Mouse (Mus musculus): ENCODE results near the gene Anxa6.
A peak's percentile ranks its signal among the peaks of the same experiment; 100 is the strongest.

Gene Anxa6

DNA sequence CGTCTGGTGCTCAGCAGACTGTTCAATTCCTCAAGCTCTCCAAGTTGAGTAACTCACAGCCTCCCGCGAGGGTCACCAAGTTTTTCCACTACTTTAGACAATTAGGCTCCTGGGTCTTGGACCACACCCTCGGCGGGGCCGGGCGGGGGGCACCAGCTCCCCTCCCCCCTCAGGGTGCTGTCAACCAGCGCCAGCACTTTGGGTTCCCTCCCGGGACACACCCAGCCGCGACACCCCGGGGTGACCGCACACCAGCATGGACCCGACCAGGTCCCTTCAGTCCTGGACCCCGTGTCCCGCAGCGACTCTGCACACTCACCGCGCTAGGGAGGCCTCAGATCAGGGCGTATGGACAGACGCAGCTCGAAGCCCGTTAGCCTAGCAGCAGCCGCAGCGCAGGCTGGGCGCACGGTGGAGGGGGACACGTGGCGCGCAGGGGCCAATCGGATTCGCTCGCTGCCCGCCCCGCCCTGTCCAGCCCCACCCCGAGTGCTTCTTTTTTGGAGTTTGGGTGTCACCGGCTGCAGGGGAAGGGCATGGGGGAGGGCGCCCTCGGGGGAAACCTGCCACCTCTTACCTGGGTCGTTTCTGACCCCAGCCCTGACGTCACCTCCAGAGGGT lies at the start of gene Anxa6:
Anxa6 (minus strand) TSS at position 406 of the 621 bp plus-strand sequence.
- Histone ChIP-seq H3K4me3 (replicated peaks; ENCODE audit: low read length) (peak within 1 kb of the TSS; percentile 88), H3K27me3 (ENCODE audit: insufficient read depth, low read length) (no peaks in the 10 kb centered on the region), H3K36me3 (ENCODE audit: insufficient read depth, low read length) (no peaks in the 10 kb centered on the region; the same call in 1 of the 2 replicates), H3K4me1 (replicated peaks; ENCODE audit: low read depth, low read length) (peaks cover 70% of the 10 kb centered on the region), H3K9me3 (ENCODE audit: low read length) (no peaks in the 10 kb centered on the region)
- TF ChIP-seq POU5F1 (IDR thresholded peaks at IDR 0.05; ENCODE audit: borderline replicate concordance, low read length) (no peak), CTCF (conservative IDR thresholded peaks at IDR 0.05; ENCODE audit: low read length) (no peak), NANOG (IDR thresholded peaks at IDR 0.05; ENCODE audit: borderline replicate concordance, low read length) (no peak)

DNA sequence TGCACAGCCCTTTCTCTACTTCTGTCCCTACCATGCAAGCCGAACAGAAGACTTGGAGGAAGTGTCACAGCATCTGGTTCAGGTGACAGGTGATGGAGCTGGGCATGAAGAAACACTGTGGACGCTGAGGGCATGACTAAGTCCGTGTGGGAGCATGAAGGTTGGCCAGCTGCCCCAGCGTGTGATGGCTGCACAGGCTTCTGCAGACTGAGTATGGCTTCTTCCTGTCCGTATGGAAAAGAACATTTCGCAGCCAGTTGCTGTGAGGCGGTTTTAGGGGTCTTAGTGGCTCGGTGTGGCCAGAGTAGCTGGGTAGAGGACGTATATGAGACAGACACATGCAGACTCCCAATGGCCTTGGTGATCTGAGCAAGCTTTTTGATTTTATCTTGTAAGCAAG lies 48.0 kb upstream of the Anxa6 start:
- Histone ChIP-seq H3K4me3 (replicated peaks; ENCODE audit: low read length) (no peak overlapping the region), H3K27me3 (ENCODE audit: insufficient read depth, low read length) (peaks cover 40% of the 10 kb centered on the region), H3K4me1 (replicated peaks; ENCODE audit: low read depth, low read length) (peaks cover 28% of the 10 kb centered on the region), H3K36me3 (ENCODE audit: insufficient read depth, low read length) (no peaks in the 10 kb centered on the region), H3K9me3 (ENCODE audit: low read length) (no peaks in the 10 kb centered on the region)
- no peak for TF ChIP-seq CTCF (conservative IDR thresholded peaks at IDR 0.05; ENCODE audit: low read length)
- TF ChIP-seq NANOG (IDR thresholded peaks at IDR 0.05; ENCODE audit: borderline replicate concordance, low read length) = no peak
- TF ChIP-seq POU5F1 (IDR thresholded peaks at IDR 0.05; ENCODE audit: borderline replicate concordance, low read length) = no peak

GRCm38 (mm10) chr11:55079180-55079579 lies 45.9 kb upstream of the Anxa6 start:
- Histone ChIP-seq H3K9me3 (ENCODE audit: low read length) (no peaks in the 10 kb centered on the region), H3K4me1 (replicated peaks; ENCODE audit: low read depth, low read length) (peaks cover 15% of the 10 kb centered on the region), H3K27me3 (ENCODE audit: insufficient read depth, low read length) (peaks cover 43% of the 10 kb centered on the region), H3K4me3 (replicated peaks; ENCODE audit: low read length) (no peak overlapping the region), H3K36me3 (ENCODE audit: insufficient read depth, low read length) (no peaks in the 10 kb centered on the region)
- TF ChIP-seq NANOG (IDR thresholded peaks at IDR 0.05; ENCODE audit: borderline replicate concordance, low read length) (no peak), CTCF (conservative IDR thresholded peaks at IDR 0.05; ENCODE audit: low read length) (no peak), POU5F1 (IDR thresholded peaks at IDR 0.05; ENCODE audit: borderline replicate concordance, low read length) (no peak)

DNA sequence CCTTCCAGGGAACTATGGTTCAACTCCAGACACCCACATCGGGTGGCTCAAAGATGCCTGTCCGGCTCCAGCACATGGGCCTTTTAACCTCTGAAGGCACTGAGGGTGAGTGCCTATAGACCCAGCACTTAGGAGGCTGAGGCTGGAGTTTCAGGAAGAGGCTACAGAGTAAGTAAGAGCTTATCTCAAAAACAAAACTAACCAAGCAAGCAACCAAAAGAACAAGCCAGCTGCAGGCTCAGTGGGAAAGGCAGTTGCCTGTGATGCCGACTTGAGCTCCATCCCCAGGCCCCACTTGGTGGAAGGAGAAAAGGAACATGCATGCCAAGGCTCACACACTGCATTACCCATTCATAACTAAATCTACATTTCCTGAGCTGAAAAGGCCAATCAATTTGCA lies 45.3 kb upstream of the Anxa6 start:
- no peaks in the 10 kb centered on the region for H3K36me3 ChIP-seq (ENCODE audit: insufficient read depth, low read length)
- peaks cover 17% of the 10 kb centered on the region for H3K4me1 ChIP-seq (replicated peaks; ENCODE audit: low read depth, low read length)
- no peaks in the 10 kb centered on the region for H3K9me3 ChIP-seq (ENCODE audit: low read length)
- H3K27me3 ChIP-seq (ENCODE audit: insufficient read depth, low read length) = peaks cover 43% of the 10 kb centered on the region
- peak overlapping the region; percentile 75 for H3K4me3 ChIP-seq (replicated peaks; ENCODE audit: low read length)
- no peak for TF ChIP-seq NANOG (IDR thresholded peaks at IDR 0.05; ENCODE audit: borderline replicate concordance, low read length)
- TF ChIP-seq POU5F1 (IDR thresholded peaks at IDR 0.05; ENCODE audit: borderline replicate concordance, low read length) = no peak
- TF ChIP-seq CTCF (conservative IDR thresholded peaks at IDR 0.05; ENCODE audit: low read length) = no peak

- Histone ChIP-seq H3K36me3 (ENCODE audit: insufficient read depth, low read length) (no peaks in the 10 kb centered on the region), H3K27me3 (ENCODE audit: insufficient read depth, low read length) (peaks cover 40% of the 10 kb centered on the region), H3K4me3 (replicated peaks; ENCODE audit: low read length) (peak within 1 kb of the TSS; percentile 75), H3K4me1 (replicated peaks; ENCODE audit: low read depth, low read length) (peaks cover 21% of the 10 kb centered on the region), H3K9me3 (ENCODE audit: low read length) (no peaks in the 10 kb centered on the region)
- TF ChIP-seq POU5F1 (IDR thresholded peaks at IDR 0.05; ENCODE audit: borderline replicate concordance, low read length) = no peak
- no peak for TF ChIP-seq CTCF (conservative IDR thresholded peaks at IDR 0.05; ENCODE audit: low read length)
- no peak for TF ChIP-seq NANOG (IDR thresholded peaks at IDR 0.05; ENCODE audit: borderline replicate concordance, low read length)
Measured at GRCm38 (mm10) chr11:55077331-55078231, 44.3 kb upstream of the Anxa6 start, which contains the start of gene Ccdc69. Gene Ccdc69, minus strand, starts transcription at chr11:55078131.

DNA sequence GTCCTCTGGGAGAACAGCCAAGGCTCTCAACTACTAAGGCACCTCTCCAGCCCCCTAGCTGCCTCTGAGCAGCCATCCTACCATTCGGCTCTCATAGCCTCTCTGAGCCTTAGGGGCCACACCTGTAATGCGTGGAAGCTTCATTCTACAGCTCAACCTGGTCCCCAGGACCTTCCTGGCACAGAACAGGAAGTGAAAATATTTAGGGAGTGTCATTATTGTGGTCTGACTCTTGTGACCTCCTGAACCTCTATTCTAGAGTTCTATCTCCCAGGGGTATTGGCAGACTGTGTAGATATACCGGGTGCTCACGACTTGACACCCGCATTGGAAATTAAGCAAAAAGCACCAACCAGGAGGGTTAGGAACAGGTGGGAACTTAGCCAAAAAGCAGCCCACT lies 43.0 kb upstream of the Anxa6 start:
- Histone ChIP-seq H3K9me3 (ENCODE audit: low read length) (no peaks in the 10 kb centered on the region), H3K4me3 (replicated peaks; ENCODE audit: low read length) (no peak overlapping the region), H3K4me1 (replicated peaks; ENCODE audit: low read depth, low read length) (peaks cover 21% of the 10 kb centered on the region), H3K27me3 (ENCODE audit: insufficient read depth, low read length) (peaks cover 38% of the 10 kb centered on the region), H3K36me3 (ENCODE audit: insufficient read depth, low read length) (no peaks in the 10 kb centered on the region)
- TF ChIP-seq CTCF (conservative IDR thresholded peaks at IDR 0.05; ENCODE audit: low read length) (no peak), POU5F1 (IDR thresholded peaks at IDR 0.05; ENCODE audit: borderline replicate concordance, low read length) (no peak), NANOG (IDR thresholded peaks at IDR 0.05; ENCODE audit: borderline replicate concordance, low read length) (no peak)

DNA sequence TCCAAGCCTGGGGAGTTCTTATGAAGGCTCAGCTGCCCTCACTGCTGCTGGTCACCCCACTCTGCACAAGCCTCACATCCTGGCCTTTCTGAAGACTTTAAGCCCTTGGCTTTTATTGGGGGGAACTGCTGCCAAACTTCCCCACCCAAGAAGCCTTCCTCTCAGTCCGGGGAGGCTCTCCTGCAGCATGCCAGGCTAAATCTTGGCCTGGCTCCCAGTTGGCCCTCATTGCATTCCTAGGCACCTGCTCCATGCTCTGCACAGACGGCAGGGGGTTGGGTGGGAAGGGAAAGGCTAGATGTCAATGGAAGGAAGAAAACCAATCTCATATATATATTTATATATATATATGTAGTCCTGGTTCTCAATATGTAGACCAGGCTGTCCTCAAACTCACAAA lies 42.4 kb upstream of the Anxa6 start:
- no peak overlapping the region for H3K4me3 ChIP-seq (replicated peaks; ENCODE audit: low read length)
- no peaks in the 10 kb centered on the region for H3K9me3 ChIP-seq (ENCODE audit: low read length)
- peaks cover 35% of the 10 kb centered on the region for H3K27me3 ChIP-seq (ENCODE audit: insufficient read depth, low read length)
- H3K4me1 ChIP-seq (replicated peaks; ENCODE audit: low read depth, low read length) = peaks cover 21% of the 10 kb centered on the region
- TF ChIP-seq NANOG (IDR thresholded peaks at IDR 0.05; ENCODE audit: borderline replicate concordance, low read length) (no peak), CTCF (conservative IDR thresholded peaks at IDR 0.05; ENCODE audit: low read length) (no peak), POU5F1 (IDR thresholded peaks at IDR 0.05; ENCODE audit: borderline replicate concordance, low read length) (no peak)
- no peaks in the 10 kb centered on the region for H3K36me3 ChIP-seq (ENCODE audit: insufficient read depth, low read length)

DNA sequence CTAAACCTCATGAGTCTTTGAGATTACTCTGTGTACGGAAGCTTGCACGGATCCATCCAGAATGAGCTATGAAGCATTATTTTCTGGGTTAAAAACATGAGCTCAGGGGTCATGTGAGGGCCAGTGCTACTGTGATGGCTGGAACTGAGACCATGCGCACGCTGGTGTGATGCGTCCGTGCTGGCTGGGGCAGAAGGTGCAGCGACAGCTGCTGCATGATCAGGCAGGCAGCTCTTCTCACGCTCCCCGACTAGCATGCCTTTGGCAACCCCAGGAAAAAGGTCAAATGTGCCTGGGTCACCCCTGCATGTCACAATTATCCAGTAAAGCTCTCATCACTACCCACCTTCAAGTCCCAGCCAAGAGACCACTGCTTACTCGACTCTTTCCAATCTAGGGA lies 39.9 kb upstream of the Anxa6 start:
- Histone ChIP-seq H3K27me3 (ENCODE audit: insufficient read depth, low read length) (peaks cover 21% of the 10 kb centered on the region), H3K9me3 (ENCODE audit: low read length) (no peaks in the 10 kb centered on the region), H3K4me3 (replicated peaks; ENCODE audit: low read length) (no peak overlapping the region), H3K4me1 (replicated peaks; ENCODE audit: low read depth, low read length) (peaks cover 22% of the 10 kb centered on the region), H3K36me3 (ENCODE audit: insufficient read depth, low read length) (no peaks in the 10 kb centered on the region)
- no peak for TF ChIP-seq POU5F1 (IDR thresholded peaks at IDR 0.05; ENCODE audit: borderline replicate concordance, low read length)
- no peak for TF ChIP-seq NANOG (IDR thresholded peaks at IDR 0.05; ENCODE audit: borderline replicate concordance, low read length)
- TF ChIP-seq CTCF (conservative IDR thresholded peaks at IDR 0.05; ENCODE audit: low read length) = no peak
